Mouse (Mus musculus): ENCODE data around the gene Rara. TPM values are rescaled to one million over a fixed set of nuclear protein-coding genes. Genes with fewer than 3 reads are reported as not detected.

Rara gene
- 15.3 TPM for polyA plus RNA-seq (2015; fragmentation: Illumina TruSeq; extraction: RNeasy Lipid Tissue Mini Kit (QIAGEN cat#74804); ENCODE audit: insufficient read depth, low replicate concordance)

DNA sequence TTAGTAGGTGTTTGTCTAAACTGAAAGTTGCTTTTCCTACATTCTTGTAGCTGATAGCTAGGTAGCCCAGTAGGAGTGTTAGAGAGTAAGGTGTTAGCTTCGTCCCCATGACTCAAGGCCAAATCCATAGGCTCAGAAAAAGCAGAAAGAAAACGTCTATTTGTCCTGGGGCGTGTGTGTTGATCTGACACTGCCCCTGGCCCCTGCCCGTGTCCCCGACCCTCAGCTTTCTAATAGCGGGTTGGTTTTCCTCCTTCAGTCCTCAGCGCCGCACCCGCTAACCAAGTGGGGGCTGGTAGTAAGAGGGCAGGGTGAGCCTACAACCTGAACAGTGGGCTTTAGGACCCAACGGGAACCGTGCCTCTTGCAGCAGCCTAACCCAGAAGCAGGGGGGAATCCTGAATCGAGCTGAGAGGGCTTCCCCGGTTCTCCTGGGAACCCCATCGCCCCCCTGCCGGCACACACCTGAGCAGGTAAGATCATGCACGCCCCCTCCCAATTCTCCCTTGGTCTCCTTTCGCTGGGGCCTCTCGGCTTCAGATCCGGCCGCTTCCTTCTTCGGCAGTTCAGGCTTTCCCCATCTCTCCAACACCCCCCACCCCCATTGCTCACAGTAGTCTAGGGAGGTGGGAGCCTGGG lies at the start of gene Rara:
TSS of gene Rara (plus strand) at position 381 of the 639 bp plus-strand sequence.

DNA sequence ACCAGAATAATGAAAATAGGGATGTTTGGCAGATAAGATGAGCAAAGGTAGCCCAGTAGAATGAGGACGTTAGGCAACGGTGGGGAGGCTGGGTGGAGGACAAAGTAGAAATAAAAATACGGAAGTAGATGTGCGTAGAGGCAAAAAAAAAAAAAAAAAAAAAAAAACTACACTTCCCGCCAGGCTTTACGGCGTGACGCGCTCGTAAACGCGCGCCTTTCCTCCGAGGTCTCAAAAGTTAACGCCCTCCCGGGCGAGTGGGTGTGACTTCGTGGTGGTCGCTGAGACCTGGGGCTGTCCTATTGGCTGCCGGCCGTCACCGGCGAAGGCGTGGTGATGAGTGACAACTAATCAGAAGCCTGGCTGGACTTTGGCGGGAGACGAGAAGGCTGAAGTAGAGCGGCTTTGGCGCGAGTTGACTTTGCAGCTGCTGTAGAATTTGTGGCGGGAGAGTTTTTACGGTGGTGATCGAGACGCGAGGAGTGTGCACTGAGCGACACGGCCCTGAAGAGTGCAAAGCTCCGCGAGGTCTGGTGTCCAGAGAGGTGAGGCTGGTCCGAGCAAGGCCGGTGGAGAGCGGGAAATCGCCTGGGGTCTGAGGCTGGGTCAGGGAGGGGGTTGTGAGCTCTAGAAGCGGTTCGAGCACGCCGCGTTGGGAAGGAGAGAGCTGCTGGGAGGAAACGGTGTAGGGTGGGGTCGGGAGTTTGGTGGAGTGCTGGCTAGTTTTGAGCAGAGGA lies 20.0 kb upstream of the Rara start, which contains the start of gene Cdc6:
TSS of gene Cdc6 (plus strand) at position 365 of the 737 bp plus-strand sequence.

DNA sequence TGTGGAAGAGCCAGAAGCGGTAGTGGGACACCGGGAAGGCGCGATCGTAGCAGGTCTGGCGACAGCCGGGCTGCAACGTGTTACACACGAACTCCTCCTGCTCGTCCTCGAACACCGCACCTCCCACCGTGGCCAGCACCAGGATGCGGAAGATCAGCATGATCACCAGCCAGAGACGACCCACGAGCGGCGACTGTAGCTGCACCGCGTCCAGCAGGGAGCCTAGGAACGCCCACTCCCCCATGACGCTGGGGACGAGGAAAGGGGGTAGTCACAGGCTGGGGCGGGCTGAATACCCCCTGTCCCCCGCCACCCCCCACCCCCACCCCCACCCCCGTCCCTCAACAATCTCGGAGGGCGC lies 55.1 kb downstream of the Rara start, which contains the start of gene Gjd3:
TSS of gene Gjd3 (minus strand) at position 244 of the 361 bp plus-strand sequence.

DNA sequence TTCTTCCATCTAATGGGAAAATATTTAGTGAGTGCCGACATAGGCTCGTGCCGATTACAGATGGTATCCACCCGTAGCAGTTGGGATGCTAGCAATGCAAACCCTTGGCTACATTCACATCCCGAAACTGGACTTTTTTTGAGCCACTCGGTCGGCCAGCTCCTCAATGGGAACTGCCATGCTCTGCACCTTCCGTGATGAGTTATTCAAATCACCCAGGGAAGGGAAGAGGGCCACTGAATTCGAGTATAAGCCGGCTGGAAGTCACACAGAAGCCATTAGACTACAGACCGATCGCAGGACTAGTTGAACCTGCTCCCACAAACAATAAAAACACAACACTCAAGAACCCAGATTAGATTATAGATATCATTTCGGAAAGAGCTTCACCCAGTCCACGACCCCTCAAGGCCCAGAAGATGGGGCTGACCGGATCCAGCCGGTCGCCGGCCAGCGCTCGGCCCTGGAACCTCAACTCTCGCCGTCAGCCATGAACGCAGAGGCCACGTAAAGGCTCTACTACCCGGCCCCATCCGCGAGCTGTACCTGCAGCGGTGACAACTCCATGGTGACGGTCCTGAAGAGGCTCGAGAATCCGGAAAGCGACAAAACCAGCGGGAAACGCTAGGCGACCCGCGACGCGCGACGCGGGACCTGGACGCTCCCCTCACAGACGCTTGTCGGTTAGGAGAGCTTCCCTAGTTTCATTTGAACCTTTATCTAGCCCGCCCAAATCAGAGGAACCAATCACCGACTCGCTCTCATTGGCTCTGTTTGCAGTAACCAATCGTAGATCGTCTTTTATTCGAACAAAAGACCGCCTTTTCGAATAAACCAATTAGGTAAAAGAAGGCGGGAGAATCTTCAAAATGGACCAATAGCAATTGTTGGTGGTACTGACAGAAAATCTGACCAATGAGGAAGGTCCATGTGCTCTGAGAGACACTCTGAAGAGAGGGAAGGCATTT lies 96.2 kb downstream of the Rara start, which contains the start of gene Top2a:
TSS of gene Top2a (minus strand) at position 690 of the 968 bp plus-strand sequence.

Other genes starting within 250 kb of the Rara start
- 32.9 TPM for gene Psmd3, start 245.3 kb upstream of the Rara start, polyA plus RNA-seq (2015; fragmentation: Illumina TruSeq; extraction: RNeasy Lipid Tissue Mini Kit (QIAGEN cat#74804); ENCODE audit: insufficient read depth, low replicate concordance)
- not detected for gene Csf3, start 226.6 kb upstream of the Rara start, polyA plus RNA-seq (2015; fragmentation: Illumina TruSeq; extraction: RNeasy Lipid Tissue Mini Kit (QIAGEN cat#74804); ENCODE audit: insufficient read depth, low replicate concordance)
- 31.3 TPM for gene Med24, start 198.4 kb upstream of the Rara start, polyA plus RNA-seq (2015; fragmentation: Illumina TruSeq; extraction: RNeasy Lipid Tissue Mini Kit (QIAGEN cat#74804); ENCODE audit: insufficient read depth, low replicate concordance)
- gene Thra, start 187.2 kb upstream of the Rara start, polyA plus RNA-seq (2015; fragmentation: Illumina TruSeq; extraction: RNeasy Lipid Tissue Mini Kit (QIAGEN cat#74804); ENCODE audit: insufficient read depth, low replicate concordance) = 9.6 TPM
- 1.0 TPM for gene Nr1d1, start 152.5 kb upstream of the Rara start, polyA plus RNA-seq (2015; fragmentation: Illumina TruSeq; extraction: RNeasy Lipid Tissue Mini Kit (QIAGEN cat#74804); ENCODE audit: insufficient read depth, low replicate concordance)
- 134 TPM for gene Msl1, start 132.3 kb upstream of the Rara start, polyA plus RNA-seq (2015; fragmentation: Illumina TruSeq; extraction: RNeasy Lipid Tissue Mini Kit (QIAGEN cat#74804); ENCODE audit: insufficient read depth, low replicate concordance)
- gene Casc3, start 122.9 kb upstream of the Rara start, polyA plus RNA-seq (2015; fragmentation: Illumina TruSeq; extraction: RNeasy Lipid Tissue Mini Kit (QIAGEN cat#74804); ENCODE audit: insufficient read depth, low replicate concordance) = 65.6 TPM
- gene Rapgefl1, start 91.0 kb upstream of the Rara start, polyA plus RNA-seq (2015; fragmentation: Illumina TruSeq; extraction: RNeasy Lipid Tissue Mini Kit (QIAGEN cat#74804); ENCODE audit: insufficient read depth, low replicate concordance) = 0.58 TPM
- gene Wipf2, start 64.2 kb upstream of the Rara start, polyA plus RNA-seq (2015; fragmentation: Illumina TruSeq; extraction: RNeasy Lipid Tissue Mini Kit (QIAGEN cat#74804); ENCODE audit: insufficient read depth, low replicate concordance) = 18.5 TPM
- 8.2 TPM for gene Cdc6, start 20.0 kb upstream of the Rara start, polyA plus RNA-seq (2015; fragmentation: Illumina TruSeq; extraction: RNeasy Lipid Tissue Mini Kit (QIAGEN cat#74804); ENCODE audit: insufficient read depth, low replicate concordance)
- not detected for gene Gjd3, start 55.2 kb downstream of the Rara start, polyA plus RNA-seq (2015; fragmentation: Illumina TruSeq; extraction: RNeasy Lipid Tissue Mini Kit (QIAGEN cat#74804); ENCODE audit: insufficient read depth, low replicate concordance)
- 72.4 TPM for gene Top2a, start 96.4 kb downstream of the Rara start, polyA plus RNA-seq (2015; fragmentation: Illumina TruSeq; extraction: RNeasy Lipid Tissue Mini Kit (QIAGEN cat#74804); ENCODE audit: insufficient read depth, low replicate concordance)
- 75.3 TPM for gene Igfbp4, start 113.4 kb downstream of the Rara start, polyA plus RNA-seq (2015; fragmentation: Illumina TruSeq; extraction: RNeasy Lipid Tissue Mini Kit (QIAGEN cat#74804); ENCODE audit: insufficient read depth, low replicate concordance)
- gene Tns4, start 161.5 kb downstream of the Rara start, polyA plus RNA-seq (2015; fragmentation: Illumina TruSeq; extraction: RNeasy Lipid Tissue Mini Kit (QIAGEN cat#74804); ENCODE audit: insufficient read depth, low replicate concordance) = 0.44 TPM
- 86.0 TPM for gene Ccr7, start 227.3 kb downstream of the Rara start, polyA plus RNA-seq (2015; fragmentation: Illumina TruSeq; extraction: RNeasy Lipid Tissue Mini Kit (QIAGEN cat#74804); ENCODE audit: insufficient read depth, low replicate concordance)

All from spleen, adult 10 weeks (tissue).